Mouse (Mus musculus) embryonic facial prominence, embryonic 15.5 days (tissue): ENCODE measurements at regions not wholly inside any gene's neighbourhood (a gene's known extent, or its start where the extent isn't known, plus 50 kb on each side); places are given as distances from the start of the nearest gene placed in this dataset.
"Not testable (repeated sequence)": the region's sequence is repeated elsewhere in the genome, so short reads cannot be mapped to it uniquely, and the experiment has no call there.

ENCODE experiments used
- ATAC-seq: fragments of 200-750 bp; cut with Nextera tagmentation; 2 replicates; pipeline ENCODE4 v1.8.0; 2017; ENCODE audit warnings: low read depth, moderate TSS enrichment; ENCODE audit not compliant: insufficient number of reproducible peaks, low FRiP score, low TSS enrichment
- H3K27ac ChIP-seq: fragments of 300-500 bp; sonication (generic); replicated peaks from 2 replicates; pipeline ENCODE4 v1.5.1; 2015; ENCODE audit warnings: mild to moderate bottlenecking, inconsistent platforms
- H3K27me3 ChIP-seq: fragments of 300-500 bp; sonication (generic); 2 replicates; pipeline ENCODE4 v1.6.1; 2015; ENCODE audit warnings: inconsistent platforms
- H3K36me3 ChIP-seq: fragments of 300-500 bp; sonication (generic); 2 replicates; pipeline ENCODE4 v1.6.1; 2015; ENCODE audit warnings: mild to moderate bottlenecking, inconsistent platforms
- H3K4me1 ChIP-seq: fragments of 300-500 bp; sonication (generic); 2 replicates; pipeline ENCODE4 v1.6.1; 2015; ENCODE audit warnings: inconsistent platforms
- H3K4me2 ChIP-seq: fragments of 300-500 bp; sonication (generic); replicated peaks from 2 replicates; pipeline ENCODE4 v1.6.1; 2015; ENCODE audit warnings: mild to moderate bottlenecking, inconsistent platforms
- H3K4me3 ChIP-seq: fragments of 300-500 bp; sonication (generic); replicated peaks from 2 replicates; pipeline ENCODE4 v1.5.1; 2015; ENCODE audit warnings: mild to moderate bottlenecking, inconsistent platforms
- H3K9ac ChIP-seq: fragments of 300-500 bp; sonication (generic); 2 replicates; pipeline ENCODE4 v1.6.1; 2015; ENCODE audit warnings: inconsistent platforms
- H3K9me3 ChIP-seq: fragments of 300-500 bp; sonication (generic); replicated peaks from 2 replicates; pipeline ENCODE4 v1.6.1; 2016; ENCODE audit warnings: inconsistent platforms
- WGBS: fragments of 180-500 bp; shearing (Covaris S2); methylation state at CpG from one replicate; pipeline ENCODE4 v1.1.7; 2015; 5-methylcytosine and 5-hydroxymethylcytosine counted together

GRCm38 (mm10) chr11:45323766-45324165 is 528.1 kb upstream of the Clint1 start:
- Histone ChIP-seq H3K4me1 (no peaks in the 10 kb centered on the region), H3K4me2 (no peak overlapping the region), H3K9me3 (no peaks in the 10 kb centered on the region), H3K4me3 (no peak overlapping the region), H3K9ac (no peak overlapping the region), H3K36me3 (no peaks in the 10 kb centered on the region), H3K27me3 (no peaks in the 10 kb centered on the region), H3K27ac (no peak overlapping the region)
- no peak for ATAC-seq
- 65% methylated on average over 5 of the region's 5 CpGs for WGBS

DNA sequence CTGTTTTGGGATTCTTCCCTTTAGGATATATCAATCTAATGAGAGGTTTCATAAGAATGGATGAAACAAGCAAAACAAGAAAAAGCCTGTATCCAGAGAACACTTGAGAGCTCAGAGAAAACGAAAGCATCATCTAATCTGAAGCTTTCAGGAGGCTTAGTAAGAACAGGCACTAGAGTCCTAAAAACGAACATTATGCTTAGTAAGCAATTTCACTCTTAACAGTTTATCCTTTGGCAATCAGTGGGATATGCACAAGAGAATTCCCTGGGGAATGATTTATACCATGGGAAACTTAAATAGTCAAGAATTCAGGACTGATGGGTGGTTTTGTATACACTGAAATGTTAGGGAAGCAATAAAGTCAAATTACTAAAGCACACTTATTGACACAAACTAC is 521.5 kb upstream of the Clint1 start:
- Histone ChIP-seq H3K9me3 (no peaks in the 10 kb centered on the region), H3K4me3 (no peak overlapping the region), H3K27ac (no peak overlapping the region), H3K4me2 (no peak overlapping the region), H3K27me3 (no peaks in the 10 kb centered on the region), H3K36me3 (no peaks in the 10 kb centered on the region), H3K9ac (no peak overlapping the region), H3K4me1 (no peaks in the 10 kb centered on the region)
- ATAC-seq, result no peak
- 66% methylated on average over 2 of the region's 2 CpGs for WGBS

DNA sequence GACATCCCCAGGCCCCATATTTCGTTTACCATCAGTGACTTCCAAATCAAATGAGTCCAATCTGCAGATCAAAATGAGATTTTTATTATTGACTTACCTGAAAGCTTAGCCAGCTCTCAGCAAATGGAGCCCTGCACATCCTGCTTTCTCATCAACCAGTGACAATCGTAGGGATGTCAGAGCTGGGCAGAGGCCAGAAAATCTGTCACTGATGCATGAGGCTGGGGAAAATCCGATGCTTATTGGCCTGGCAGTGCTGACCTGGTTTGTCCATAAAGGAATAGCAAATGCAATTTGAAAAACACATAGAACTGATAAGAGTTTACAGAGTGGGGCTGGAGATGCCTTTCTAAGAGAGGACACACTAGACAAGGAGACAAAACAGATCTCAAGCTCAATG is 518.1 kb upstream of the Clint1 start:
- H3K4me3 ChIP-seq, result no peak overlapping the region
- no peak for ATAC-seq
- H3K9ac ChIP-seq, result no peak overlapping the region
- H3K27me3 ChIP-seq, result no peaks in the 10 kb centered on the region
- no peak overlapping the region for H3K4me2 ChIP-seq
- WGBS, result 60% methylated on average over 3 of the region's 3 CpGs
- no peaks in the 10 kb centered on the region for H3K36me3 ChIP-seq
- no peaks in the 10 kb centered on the region for H3K4me1 ChIP-seq
- H3K9me3 ChIP-seq, result no peaks in the 10 kb centered on the region
- no peak overlapping the region for H3K27ac ChIP-seq

- no peak overlapping the region for H3K9ac ChIP-seq
- H3K4me3 ChIP-seq, result no peak overlapping the region
- H3K27me3 ChIP-seq, result no peaks in the 10 kb centered on the region
- no peaks in the 10 kb centered on the region for H3K36me3 ChIP-seq
- ATAC-seq, result no peak
- H3K4me2 ChIP-seq, result no peak overlapping the region
- no peaks in the 10 kb centered on the region for H3K9me3 ChIP-seq
- H3K27ac ChIP-seq, result no peak overlapping the region
- H3K4me1 ChIP-seq, result no peaks in the 10 kb centered on the region
These were observed 502.5 kb upstream of the Clint1 start for GRCm38 (mm10) chr11:45349331-45349730.

DNA sequence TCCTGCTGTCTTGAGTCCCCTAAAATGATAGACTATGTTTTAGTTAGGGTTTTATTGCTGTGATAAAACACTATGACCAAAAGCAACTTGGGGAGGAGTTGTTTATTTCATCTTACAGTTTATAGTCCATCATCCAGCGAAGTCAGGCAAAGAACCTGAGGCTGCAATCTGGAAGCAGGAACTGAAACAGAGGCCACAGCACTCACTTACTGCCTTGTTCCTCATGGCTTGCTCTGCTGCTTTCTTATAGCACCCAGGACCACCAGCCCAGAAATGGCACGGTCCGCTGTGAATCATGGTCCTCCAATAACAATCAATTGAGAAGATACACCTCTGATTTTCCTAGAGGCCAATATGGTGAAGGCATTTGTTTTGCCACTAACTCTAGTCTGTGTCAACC is 486.5 kb upstream of the Clint1 start:
- no peaks in the 10 kb centered on the region for H3K9me3 ChIP-seq
- H3K9ac ChIP-seq, result no peak overlapping the region
- H3K4me2 ChIP-seq, result no peak overlapping the region
- no peaks in the 10 kb centered on the region for H3K27me3 ChIP-seq
- no peak overlapping the region for H3K27ac ChIP-seq
- 84% methylated on average over 3 of the region's 3 CpGs for WGBS
- H3K4me1 ChIP-seq, result no peaks in the 10 kb centered on the region
- no peaks in the 10 kb centered on the region for H3K36me3 ChIP-seq
- no peak overlapping the region for H3K4me3 ChIP-seq
- ATAC-seq, result no peak

- Histone ChIP-seq H3K4me2 (no peak overlapping the region), H3K27me3 (no peaks in the 10 kb centered on the region), H3K9ac (no peak overlapping the region), H3K9me3 (no peaks in the 10 kb centered on the region), H3K36me3 (no peaks in the 10 kb centered on the region), H3K4me3 (no peak overlapping the region), H3K4me1 (peaks cover 11% of the 10 kb centered on the region), H3K27ac (peak overlapping the region; percentile 63)
- ATAC-seq, result no peak
- 38% methylated on average over 11 of the region's 11 CpGs for WGBS
These were observed 462.4 kb upstream of the Clint1 start for GRCm38 (mm10) chr11:45389243-45390146.

DNA sequence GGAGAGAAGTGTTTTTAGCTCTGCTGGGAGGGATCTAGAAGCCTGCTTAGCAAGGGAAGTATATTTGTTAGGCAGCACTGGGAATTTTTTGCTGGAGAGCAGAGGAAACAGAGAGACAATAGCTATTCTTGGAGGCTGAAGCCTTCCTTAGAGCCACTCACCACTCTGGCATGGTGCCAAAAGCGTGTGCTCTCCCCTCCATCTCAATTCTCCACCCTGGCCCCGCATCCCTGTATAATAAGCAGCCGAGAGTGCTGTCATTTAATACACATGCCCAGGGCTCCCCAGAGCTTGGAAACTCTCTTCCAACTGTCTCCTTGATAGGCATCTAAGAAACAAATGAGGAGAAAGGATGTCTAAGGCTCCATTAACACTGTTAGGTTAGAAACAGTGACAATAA is 455.8 kb upstream of the Clint1 start:
- H3K36me3 ChIP-seq, result no peaks in the 10 kb centered on the region
- no peak for ATAC-seq
- no peak overlapping the region for H3K4me3 ChIP-seq
- H3K4me2 ChIP-seq, result no peak overlapping the region
- H3K9me3 ChIP-seq, result no peaks in the 10 kb centered on the region
- H3K4me1 ChIP-seq, result peaks cover 14% of the 10 kb centered on the region
- no peaks in the 10 kb centered on the region for H3K27me3 ChIP-seq
- no peak overlapping the region for H3K27ac ChIP-seq
- no peak overlapping the region for H3K9ac ChIP-seq
- WGBS, result 10% methylated on average over 3 of the region's 3 CpGs

DNA sequence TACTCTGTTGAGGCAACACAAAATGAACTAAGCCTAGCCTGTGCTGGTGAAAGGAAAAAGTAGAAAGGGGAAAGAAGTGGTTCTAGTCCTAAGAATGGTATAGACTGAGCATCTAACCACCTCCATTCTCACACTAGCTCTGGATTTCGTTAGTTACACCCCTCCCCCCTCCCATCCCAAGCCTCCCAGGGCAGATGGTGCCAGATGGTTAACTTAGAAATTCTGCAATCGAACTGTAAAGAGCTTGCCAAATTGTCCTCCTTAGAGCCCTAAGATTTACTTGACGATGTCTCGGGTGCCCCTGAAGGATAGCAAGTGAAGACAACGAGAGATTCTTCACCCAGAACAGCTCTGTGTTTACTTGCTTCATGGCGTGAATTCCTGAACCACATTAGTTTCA is 453.7 kb upstream of the Clint1 start:
- no peak for ATAC-seq
- no peak overlapping the region for H3K4me2 ChIP-seq
- WGBS, result 49% methylated on average over 6 of the region's 6 CpGs
- H3K27ac ChIP-seq, result 0 out of 2 replicates have a peak overlapping the region, but pooled peaks have one; percentile 4
- H3K9me3 ChIP-seq, result no peaks in the 10 kb centered on the region
- H3K36me3 ChIP-seq, result no peaks in the 10 kb centered on the region
- H3K27me3 ChIP-seq, result no peaks in the 10 kb centered on the region
- H3K4me3 ChIP-seq, result no peak overlapping the region
- H3K9ac ChIP-seq, result no peak overlapping the region
- peaks cover 14% of the 10 kb centered on the region for H3K4me1 ChIP-seq

DNA sequence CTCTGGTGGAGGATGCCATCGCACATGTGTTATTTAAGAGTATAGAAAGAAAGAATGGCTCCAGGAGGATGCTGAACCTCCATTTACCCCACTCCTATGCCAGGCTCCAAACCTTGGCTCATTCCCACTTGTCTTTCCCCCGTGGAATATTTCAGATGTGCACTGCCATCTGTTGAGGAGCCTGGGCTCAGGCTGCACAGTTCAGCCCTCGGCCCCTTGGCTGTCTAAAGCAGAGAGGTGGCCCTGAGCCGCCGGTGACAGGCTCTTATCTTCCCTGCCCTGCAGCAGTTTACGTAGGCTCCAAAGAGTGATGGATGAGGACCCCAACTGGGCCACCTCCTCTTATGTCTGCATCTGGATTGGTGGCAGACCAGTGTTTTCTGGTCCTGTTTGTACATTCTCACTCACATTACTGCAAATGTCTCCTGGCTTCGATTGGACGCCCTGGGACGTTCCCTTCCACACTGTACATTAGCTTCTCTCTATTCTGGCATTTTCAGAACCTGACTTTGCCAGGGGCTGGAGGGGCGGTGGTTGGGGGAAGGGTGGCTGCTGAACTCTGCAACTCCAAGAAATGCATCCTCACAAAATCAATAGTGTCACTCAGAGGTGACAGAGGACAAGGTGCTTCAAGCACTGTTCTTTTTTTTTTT is 447.3 kb upstream of the Clint1 start:
- no peak overlapping the region for H3K4me3 ChIP-seq
- H3K9ac ChIP-seq, result no peak overlapping the region
- 59% methylated on average over 10 of the region's 10 CpGs for WGBS
- H3K9me3 ChIP-seq, result no peaks in the 10 kb centered on the region
- no peaks in the 10 kb centered on the region for H3K36me3 ChIP-seq
- H3K27ac ChIP-seq, result no peak overlapping the region
- no peak overlapping the region for H3K4me2 ChIP-seq
- no peaks in the 10 kb centered on the region for H3K27me3 ChIP-seq
- peaks cover 17% of the 10 kb centered on the region for H3K4me1 ChIP-seq
- ATAC-seq, result no peak

DNA sequence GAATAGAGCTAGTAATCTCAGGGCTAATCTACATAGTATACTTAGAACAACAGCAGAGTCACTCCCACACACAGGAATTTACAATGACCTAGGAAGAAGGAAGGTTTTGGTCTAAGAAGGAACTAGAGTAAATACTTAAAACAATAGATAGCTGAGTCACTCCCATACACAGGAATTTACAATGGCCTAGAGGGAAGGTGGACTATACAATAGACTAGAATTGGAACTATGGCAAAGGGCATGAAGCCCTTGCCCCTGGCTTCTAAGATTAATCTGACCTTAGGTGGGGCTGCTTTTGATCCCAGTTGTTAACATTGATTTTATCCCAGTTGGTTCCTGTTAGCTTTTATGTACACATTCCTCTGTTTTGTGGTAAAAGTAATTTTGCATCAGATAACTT is 427.8 kb upstream of the Clint1 start:
- not testable (repeated sequence) for H3K4me1 ChIP-seq, H3K27me3 ChIP-seq, ATAC-seq, H3K36me3 ChIP-seq, H3K27ac ChIP-seq, H3K9me3 ChIP-seq, H3K9ac ChIP-seq, H3K4me3 ChIP-seq, H3K4me2 ChIP-seq

DNA sequence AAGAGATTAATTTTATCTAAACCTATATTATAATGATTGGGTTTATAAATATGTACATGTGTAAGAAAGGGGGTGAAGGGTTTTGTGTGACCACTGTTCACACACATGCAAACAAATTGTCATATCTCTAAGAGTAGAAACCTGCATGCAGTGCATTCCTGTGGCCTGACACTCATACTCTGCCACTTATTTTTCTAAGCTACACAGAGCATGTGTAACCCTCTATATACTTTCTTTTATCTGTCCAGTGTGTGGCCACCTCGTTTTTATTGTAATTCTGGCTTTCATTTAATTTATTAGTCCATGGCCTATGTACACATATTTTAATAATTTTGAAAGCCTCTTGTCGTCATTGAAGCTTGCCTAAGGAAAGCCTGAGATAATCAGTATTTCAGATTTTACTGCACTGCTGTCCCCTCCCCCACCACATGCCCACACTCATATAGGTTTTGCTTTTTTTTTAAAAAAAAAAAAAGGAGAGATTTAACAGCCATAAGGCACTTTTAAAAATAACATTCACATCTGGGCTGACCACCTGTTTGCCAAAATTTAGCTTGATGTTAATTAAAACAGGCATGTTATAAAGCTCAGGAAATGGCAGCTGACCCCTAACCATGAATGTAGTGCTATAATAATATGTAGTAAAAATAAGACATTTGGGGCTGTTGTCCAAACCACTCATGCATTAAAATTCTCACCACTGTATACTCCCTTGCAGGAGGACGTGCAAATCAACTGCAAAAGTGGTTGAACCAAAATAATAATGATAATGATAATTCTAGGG is 410.7 kb upstream of the Clint1 start:
- Histone ChIP-seq H3K27me3 (no peaks in the 10 kb centered on the region), H3K27ac (no peak overlapping the region), H3K36me3 (no peaks in the 10 kb centered on the region), H3K9ac (no peak overlapping the region), H3K4me3 (no peak overlapping the region), H3K9me3 (no peaks in the 10 kb centered on the region), H3K4me2 (no peak overlapping the region), H3K4me1 (no peaks in the 10 kb centered on the region)
- 39% methylated on average over 3 of the region's 3 CpGs for whole genome bisulfite sequencing
- ATAC-seq, result no peak
